ENCODE assay signal across 12 mouse cellular contexts in the genomic region with DNA sequence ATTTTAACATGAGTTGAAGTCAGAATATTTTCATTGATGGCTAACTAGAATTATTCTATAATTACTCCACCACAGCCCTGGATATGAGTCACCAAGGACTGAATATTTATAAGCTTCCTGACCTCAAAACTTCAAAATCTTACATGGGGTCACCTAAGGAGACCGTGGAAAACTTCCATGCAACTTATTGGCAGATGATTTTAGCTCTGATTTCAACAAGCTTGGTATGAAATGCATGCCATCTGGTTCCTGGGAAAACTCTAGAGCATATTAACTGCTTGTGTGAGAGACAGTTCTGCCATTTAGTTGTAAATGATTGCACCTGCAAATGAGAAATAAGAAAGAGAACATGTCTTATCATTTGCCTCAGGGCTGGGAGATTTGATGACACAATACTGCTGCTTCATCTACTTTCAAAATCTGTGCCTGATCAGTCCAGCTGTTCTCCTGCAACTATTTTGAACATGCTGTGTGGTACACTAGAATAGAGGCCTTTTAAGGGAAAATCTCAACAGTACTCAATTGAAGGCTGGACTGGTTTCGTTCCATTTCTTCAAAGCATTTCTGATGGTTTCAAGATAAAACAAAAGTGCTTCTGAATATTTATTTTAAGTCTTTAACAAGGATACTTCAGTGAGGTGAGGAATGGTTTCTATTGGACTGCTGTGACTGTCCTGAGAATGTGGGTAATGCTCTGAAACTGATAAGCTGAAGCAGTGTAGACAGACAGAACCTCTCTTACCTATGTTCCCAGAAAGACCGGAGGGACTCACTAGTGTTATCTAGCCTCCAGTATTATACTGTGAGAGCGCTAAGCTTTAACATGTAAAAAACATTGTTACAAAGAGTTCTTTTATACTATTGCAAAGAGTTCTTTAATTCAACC.
DNase-seq lines count a peak whose midpoint lies in the region; ATAC-seq and TF ChIP-seq lines count a peak whose summit lies in the region.
"Had no signal": no experiment of that assay in that cellular context is flagged by ENCODE, and none has a peak within 500 bp of the region (broad histone marks: within the 10 kb centered on the region; RNA-seq: fewer than 3 reads in every experiment).

No protein-coding gene starts in this region.

- peak overlapping the region; percentile 31 for H3K27ac ChIP-seq in forebrain, embryonic 15.5 days (replicated peaks)
- H3K27ac ChIP-seq in forebrain, embryonic 10.5 days = no peak overlapping the region
- H3K27ac ChIP-seq in liver, embryonic 12.5 days = no peak overlapping the region
- H3K27ac ChIP-seq: kidney, postnatal 0 days had no signal

- WGBS in forebrain, embryonic 15.5 days = 76% methylated on average over 4 of the region's 4 CpGs
- 87% methylated on average over 4 of the region's 4 CpGs for WGBS in forebrain, embryonic 10.5 days
- WGBS in liver, embryonic 12.5 days (ENCODE audit: insufficient replicate concordance) = 71% methylated on average over 4 of the region's 4 CpGs

- no peaks in the 10 kb centered on the region for H3K36me3 ChIP-seq in forebrain, embryonic 15.5 days
- no peaks in the 10 kb centered on the region for H3K36me3 ChIP-seq in forebrain, embryonic 10.5 days (replicated peaks)
- no peaks in the 10 kb centered on the region for H3K36me3 ChIP-seq in liver, embryonic 12.5 days

- no peak for ATAC-seq in forebrain, embryonic 15.5 days (replicated peaks)
- no peak for ATAC-seq in liver, embryonic 12.5 days
- ATAC-seq: hindbrain, embryonic 16.5 days had no signal

- no peak overlapping the region for H3K4me3 ChIP-seq in forebrain, embryonic 15.5 days
- no peak overlapping the region for H3K4me3 ChIP-seq in forebrain, embryonic 10.5 days
- H3K4me3 ChIP-seq in liver, embryonic 12.5 days = no peak overlapping the region

- H3K4me1 ChIP-seq in forebrain, embryonic 15.5 days = peaks cover 8% of the 10 kb centered on the region; the same call in 1 of the 2 replicates
- H3K4me1 ChIP-seq in forebrain, embryonic 10.5 days = no peaks in the 10 kb centered on the region
- no peaks in the 10 kb centered on the region for H3K4me1 ChIP-seq in liver, embryonic 12.5 days

- no peaks in the 10 kb centered on the region for H3K27me3 ChIP-seq in forebrain, embryonic 15.5 days
- H3K27me3 ChIP-seq in forebrain, embryonic 10.5 days (ENCODE audit: poor library complexity, severe bottlenecking) = no peaks in the 10 kb centered on the region
- H3K27me3 ChIP-seq in liver, embryonic 12.5 days (replicated peaks) = no peaks in the 10 kb centered on the region
- H3K27me3 ChIP-seq: CH12.LX had no signal

- no peak overlapping the region for H3K9ac ChIP-seq in forebrain, embryonic 15.5 days (replicated peaks)
- no peak overlapping the region for H3K9ac ChIP-seq in liver, embryonic 12.5 days

- H3K4me2 ChIP-seq in forebrain, embryonic 15.5 days (replicated peaks) = no peak overlapping the region
- no peak overlapping the region for H3K4me2 ChIP-seq in liver, embryonic 12.5 days

- intact Hi-C loops in left cerebral cortex, postnatal 36 days (cut with DNase I) = no loop called here

- TF ChIP-seq POLR2A in brain, embryonic 14.5 days (IDR thresholded peaks at IDR 0.05; ENCODE audit: borderline replicate concordance, extremely low read depth, insufficient read depth, insufficient read length, poor library complexity, severe bottlenecking) = no peak

- DNase-seq in forebrain, embryonic 10.5 days (ENCODE audit: extremely low spot score, low spot score) = no peak
- DNase-seq in left cerebral cortex, adult 9 months (ENCODE audit: low spot score in 2 of 2) = peak; percentile 22 to 36
- no peak for DNase-seq in left cerebral cortex, postnatal 36 days (ENCODE audit: low spot score in 2 of 2)
- DNase-seq in brain, embryonic 14.5 days (ENCODE audit: low read depth) = peak; percentile 58
- peak; percentile 54 for DNase-seq in layer of hippocampus, adult 9-11 months
- no peak for DNase-seq in spleen, adult 18-20 months
- DNase-seq: gastrocnemius, postnatal 10 days had no signal

- H3K9me3 ChIP-seq in forebrain, embryonic 15.5 days = no peaks in the 10 kb centered on the region
- no peaks in the 10 kb centered on the region for H3K9me3 ChIP-seq in forebrain, embryonic 10.5 days
- H3K9me3 ChIP-seq in liver, embryonic 12.5 days (replicated peaks) = no peaks in the 10 kb centered on the region

- no peak for TF ChIP-seq CTCF in brain, embryonic 14.5 days (IDR thresholded peaks at IDR 0.05; ENCODE audit: borderline replicate concordance, extremely low read depth, insufficient read depth, insufficient read length)

Comparison
In these comparisons a context has a peak if more than half of its experiments do, and no peak if none do; other contexts are left out.
1. DNase-seq: peak in left cerebral cortex, adult 9 months (2 of 2), brain, embryonic 14.5 days (single experiment) and layer of hippocampus, adult 9-11 months (single experiment); none in forebrain, embryonic 10.5 days (single experiment), left cerebral cortex, postnatal 36 days (0 of 2) and spleen, adult 18-20 months (0 of 2).